ENCODE assay signal across 27 mouse cellular contexts in the genomic region with DNA sequence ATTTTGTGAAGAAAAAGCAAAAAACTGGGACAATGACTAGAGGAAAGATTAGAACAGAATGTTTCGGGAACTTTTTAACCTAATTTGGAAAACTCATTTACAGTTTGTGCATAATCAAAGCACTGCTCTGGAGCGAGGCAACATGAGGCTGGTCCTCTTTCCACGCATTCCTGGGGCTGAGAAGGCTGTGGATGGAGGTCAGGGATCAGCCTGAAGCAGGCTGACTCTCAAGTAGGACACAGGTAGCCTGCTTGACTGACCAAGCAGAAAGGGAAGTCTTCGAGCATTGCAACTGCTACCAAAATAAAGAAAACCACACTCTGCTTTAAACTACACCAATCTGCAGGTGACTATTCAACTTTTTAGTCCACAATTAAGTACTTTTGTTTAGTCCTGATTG.
DNase-seq lines count a peak whose midpoint lies in the region; ATAC-seq lines count a peak whose summit lies in the region.
"Had no signal": no experiment of that assay in that cellular context is flagged by ENCODE, and none has a peak within 500 bp of the region (broad histone marks: within the 10 kb centered on the region; RNA-seq: fewer than 3 reads in every experiment).

No protein-coding gene starts in this region.

- H3K27ac ChIP-seq in midbrain, embryonic 15.5 days = no peak overlapping the region
- H3K27ac ChIP-seq: embryonic facial prominence, embryonic 13.5 days; heart, embryonic 10.5 days; hindbrain, embryonic 13.5 days; limb, embryonic 13.5 days; liver, embryonic 13.5 days; macrophage; midbrain, embryonic 13.5 days had no signal

- ATAC-seq in frontal cortex, adult (ENCODE audit: low TSS enrichment) = peak; percentile 21
- ATAC-seq in midbrain, embryonic 15.5 days (replicated peaks) = no peak
- ATAC-seq: activated CD4-positive, CD25-positive, alpha-beta regulatory T cell, adult 4 months; forebrain, postnatal 0 days; intestine, embryonic 16.5 days; lung, postnatal 0 days; midbrain, embryonic 13.5 days had no signal

- H3K36me3 ChIP-seq in midbrain, embryonic 15.5 days (replicated peaks) = no peaks in the 10 kb centered on the region
- H3K36me3 ChIP-seq: embryonic facial prominence, embryonic 13.5 days; heart, embryonic 10.5 days; hindbrain, embryonic 13.5 days; limb, embryonic 13.5 days; liver, embryonic 13.5 days; midbrain, embryonic 13.5 days had no signal

- no peaks in the 10 kb centered on the region for H3K4me1 ChIP-seq in midbrain, embryonic 15.5 days
- H3K4me1 ChIP-seq: embryonic facial prominence, embryonic 13.5 days; heart, embryonic 10.5 days; hindbrain, embryonic 13.5 days; limb, embryonic 13.5 days; liver, embryonic 13.5 days; midbrain, embryonic 13.5 days had no signal

- 62% methylated on average over 4 of the region's 4 CpGs for WGBS in midbrain, embryonic 15.5 days

- no peak overlapping the region for H3K9ac ChIP-seq in midbrain, embryonic 15.5 days
- H3K9ac ChIP-seq: embryonic facial prominence, embryonic 13.5 days; forebrain, postnatal 0 days; hindbrain, embryonic 13.5 days; limb, embryonic 13.5 days; liver, embryonic 13.5 days; midbrain, embryonic 13.5 days had no signal

- H3K27me3 ChIP-seq in midbrain, embryonic 15.5 days (replicated peaks) = no peaks in the 10 kb centered on the region
- H3K27me3 ChIP-seq: CH12.LX; embryonic facial prominence, embryonic 13.5 days; hindbrain, embryonic 13.5 days; limb, embryonic 13.5 days; liver, embryonic 13.5 days; midbrain, embryonic 13.5 days had no signal

- H3K4me3 ChIP-seq in midbrain, embryonic 15.5 days = no peak overlapping the region
- H3K4me3 ChIP-seq: embryonic facial prominence, embryonic 13.5 days; heart, embryonic 10.5 days; hindbrain, embryonic 13.5 days; limb, embryonic 13.5 days; liver, embryonic 13.5 days; midbrain, embryonic 13.5 days had no signal

- H3K4me2 ChIP-seq in midbrain, embryonic 15.5 days = no peak overlapping the region
- H3K4me2 ChIP-seq: embryonic facial prominence, embryonic 13.5 days; hindbrain, embryonic 13.5 days; limb, embryonic 13.5 days; liver, embryonic 13.5 days; midbrain, embryonic 13.5 days had no signal

- DNase-seq in frontal cortex, postnatal 14 days (ENCODE audit: low spot score in 2 of 2) = no peak
- peak; percentile 6 for DNase-seq in kidney, adult 18-20 months
- peak; percentile 39 for DNase-seq in kidney, adult 9 months
- DNase-seq in kidney, postnatal 14 days = peak; percentile 3
- DNase-seq in spleen, postnatal 14 days (ENCODE audit: low spot score in 2 of 2) = no peak
- DNase-seq in heart, postnatal 25 days (ENCODE audit: low spot score) = no peak
- DNase-seq: adrenal gland, adult 2 months; adrenal gland, postnatal 36 days; embryo, embryonic 11 days; forebrain, postnatal 0 days; gastrocnemius, postnatal 14 days; heart, postnatal 4 days; liver, embryonic 13.5 days; lung, adult 18-20 months; thymus, postnatal 4 days had no signal

- no peaks in the 10 kb centered on the region for H3K9me3 ChIP-seq in midbrain, embryonic 15.5 days
- H3K9me3 ChIP-seq: embryonic facial prominence, embryonic 13.5 days; heart, embryonic 10.5 days; hindbrain, embryonic 13.5 days; limb, embryonic 13.5 days; liver, embryonic 13.5 days; midbrain, embryonic 13.5 days had no signal

- intact Hi-C loops in heart, postnatal 25 days (cut with DNase I) = no loop called here

Comparison
In these comparisons a context has a peak if more than half of its experiments do, and no peak if none do; other contexts are left out.
1. DNase-seq: peak in kidney, adult 18-20 months (single experiment), kidney, adult 9 months (single experiment) and kidney, postnatal 14 days (single experiment); none in frontal cortex, postnatal 14 days (0 of 2), spleen, postnatal 14 days (0 of 2) and heart, postnatal 25 days (single experiment).